Comparison of ENCODE assay signal across 9 mouse cellular contexts in genomic region chr5:142384911-142385660, GRCm38 (mm10). TPM values are rescaled to one million over a fixed set of nuclear protein-coding genes. Genes with fewer than 3 reads are reported as not detected.
DNase-seq lines count a peak whose midpoint lies in the region; ATAC-seq and TF ChIP-seq lines count a peak whose summit lies in the region.
"Had no signal": no experiment of that assay in that cellular context is flagged by ENCODE, and none has a peak within 500 bp of the region (broad histone marks: within the 10 kb centered on the region; RNA-seq: fewer than 3 reads in every experiment).

No protein-coding gene starts in this region.

- ATAC-seq in forebrain, postnatal 0 days = no peak
- ATAC-seq in hindbrain, embryonic 15.5 days (ENCODE audit: low FRiP score, low read depth) = no peak
- no peak for ATAC-seq in midbrain, postnatal 0 days (ENCODE audit: low FRiP score)

- peak overlapping the region; percentile 29 for H3K27ac ChIP-seq in forebrain, postnatal 0 days (ENCODE audit: low read depth, low read length)
- H3K27ac ChIP-seq in hindbrain, embryonic 15.5 days (replicated peaks) = peak overlapping the region; percentile 76
- 0 out of 2 replicates have a peak overlapping the region, but pooled peaks have one; percentile 38 for H3K27ac ChIP-seq in midbrain, postnatal 0 days (ENCODE audit: low read depth, low read length)
- H3K27ac ChIP-seq: kidney, postnatal 0 days had no signal

- H3K36me3 ChIP-seq in forebrain, postnatal 0 days (ENCODE audit: insufficient read depth) = no peaks in the 10 kb centered on the region
- H3K36me3 ChIP-seq in hindbrain, embryonic 15.5 days = no peaks in the 10 kb centered on the region
- no peaks in the 10 kb centered on the region for H3K36me3 ChIP-seq in midbrain, postnatal 0 days (ENCODE audit: insufficient read depth, low read length)

- peak overlapping the region; percentile 44 for H3K4me2 ChIP-seq in forebrain, postnatal 0 days (ENCODE audit: low read depth)
- peak overlapping the region; percentile 44 for H3K4me2 ChIP-seq in hindbrain, embryonic 15.5 days
- H3K4me2 ChIP-seq in midbrain, postnatal 0 days (ENCODE audit: low read depth, low read length, poor library complexity, severe bottlenecking) = peak overlapping the region; percentile 39

- H3K4me3 ChIP-seq in forebrain, postnatal 0 days (ENCODE audit: low read depth, low read length) = peak overlapping the region; percentile 11; the same call in 1 of the 2 replicates
- H3K4me3 ChIP-seq in hindbrain, embryonic 15.5 days = no peak overlapping the region
- no peak overlapping the region for H3K4me3 ChIP-seq in midbrain, postnatal 0 days (ENCODE audit: low read depth, low read length)

- H3K9ac ChIP-seq in forebrain, postnatal 0 days = 0 out of 2 replicates have a peak overlapping the region, but pooled peaks have one; percentile 31
- peak overlapping the region; percentile 5; the same call in 1 of the 2 replicates for H3K9ac ChIP-seq in hindbrain, embryonic 15.5 days
- H3K9ac ChIP-seq in midbrain, postnatal 0 days (replicated peaks; ENCODE audit: low read length, poor library complexity, severe bottlenecking) = peak overlapping the region; percentile 29; the same call in 1 of the 2 replicates

- TF ChIP-seq CTCF in forebrain, postnatal 0 days (IDR thresholded peaks at IDR 0.05; ENCODE audit: low read depth) = no peak
- no peak for TF ChIP-seq CTCF in midbrain, postnatal 0 days (IDR thresholded peaks at IDR 0.05)

- H3K9me3 ChIP-seq in forebrain, postnatal 0 days (ENCODE audit: low read length) = no peaks in the 10 kb centered on the region
- H3K9me3 ChIP-seq in hindbrain, embryonic 15.5 days = no peaks in the 10 kb centered on the region
- no peaks in the 10 kb centered on the region for H3K9me3 ChIP-seq in midbrain, postnatal 0 days (ENCODE audit: low read length)

- H3K4me1 ChIP-seq in forebrain, postnatal 0 days (ENCODE audit: insufficient read depth) = 0 out of 2 replicates have a peak, but pooled peaks cover 8% of the 10 kb centered on the region
- peaks cover 30% of the 10 kb centered on the region for H3K4me1 ChIP-seq in hindbrain, embryonic 15.5 days (replicated peaks)
- H3K4me1 ChIP-seq in midbrain, postnatal 0 days (ENCODE audit: insufficient read depth, low read length) = peaks cover 10% of the 10 kb centered on the region

- 15% methylated on average over 23 of the region's 23 CpGs for WGBS in forebrain, postnatal 0 days
- WGBS in hindbrain, embryonic 15.5 days = 21% methylated on average over 22 of the region's 23 CpGs
- 17% methylated on average over 22 of the region's 23 CpGs for WGBS in midbrain, postnatal 0 days

- peak; percentile 94 for DNase-seq in 3T3-L1 (ENCODE audit: low read depth, low spot score)
- DNase-seq in adipocyte (ENCODE audit: low spot score) = peak; percentile 30
- DNase-seq in forebrain, postnatal 0 days = peak; percentile 57
- DNase-seq in midbrain, postnatal 0 days (ENCODE audit: low spot score) = peak; percentile 35
- DNase-seq in urinary bladder, postnatal 25 days (ENCODE audit: low spot score) = no peak
- DNase-seq in testis, postnatal 14 days (ENCODE audit: low spot score) = no peak
- no peak for DNase-seq in cerebellum, adult 11-12 months

- 0 out of 2 replicates have a peak, but pooled peaks cover 4% of the 10 kb centered on the region for H3K27me3 ChIP-seq in forebrain, postnatal 0 days (ENCODE audit: insufficient read depth, low read length)
- no peaks in the 10 kb centered on the region for H3K27me3 ChIP-seq in hindbrain, embryonic 15.5 days
- H3K27me3 ChIP-seq in midbrain, postnatal 0 days (ENCODE audit: insufficient read depth, low read length) = no peaks in the 10 kb centered on the region

RNA-seq across cellular contexts. Expression of gene Foxk1, which starts 16.2 kb away (rescaled TPM):
- 13.8 and 19.0 TPM in 2 replicates for total RNA-seq in forebrain, postnatal 0 days (2014; rRNA removed)
- polyA plus RNA-seq in forebrain, postnatal 0 days (2015; fragmentation: Nextera tagmentation; extraction: Ambion mirVana) = 3.2 and 5.0 TPM in 2 replicates
- polyA plus RNA-seq in hindbrain, embryonic 15.5 days (2015; fragmentation: Nextera tagmentation; extraction: Ambion mirVana) = 6.1 and 6.6 TPM in 2 replicates
- total RNA-seq in midbrain, postnatal 0 days (2014; rRNA removed) = 28.0 and 30.0 TPM in 2 replicates
- 4.9 and 7.1 TPM in 2 replicates for polyA plus RNA-seq in midbrain, postnatal 0 days (2015; fragmentation: Nextera tagmentation; extraction: Ambion mirVana)

Comparison
In these comparisons a context has a peak if more than half of its experiments do, and no peak if none do; other contexts are left out.
1. DNase-seq: peak in 3T3-L1 (single experiment), adipocyte (single experiment), forebrain, postnatal 0 days (single experiment) and midbrain, postnatal 0 days (single experiment); none in urinary bladder, postnatal 25 days (single experiment), testis, postnatal 14 days (single experiment) and cerebellum, adult 11-12 months (single experiment).
2. Peak in every context shown above with its lines, with median percentiles within 50 percentile points of each other: H3K27ac ChIP-seq, H3K4me2 ChIP-seq and H3K9ac ChIP-seq.